Mouse (Mus musculus) frontal cortex, postnatal 36 days (tissue): Measurements from ENCODE around the gene Dusp18.

Source experiments
- DNase-seq, 2 experiments: peaks; one replicate each; pipeline ENCODE4 v3.0.0; 2022; ENCODE audit warnings: low spot score in 2 of 2

Gene Dusp18

GRCm38 (mm10) chr11:3894406-3895281 lies at the start of gene Dusp18, which contains the start of gene 4921536K21Rik:
Dusp18 (plus strand) TSS chr11:3895240.
4921536K21Rik (minus strand) TSS chr11:3895098.
- peak; percentile 97 to 99 for DNase-seq

DNA sequence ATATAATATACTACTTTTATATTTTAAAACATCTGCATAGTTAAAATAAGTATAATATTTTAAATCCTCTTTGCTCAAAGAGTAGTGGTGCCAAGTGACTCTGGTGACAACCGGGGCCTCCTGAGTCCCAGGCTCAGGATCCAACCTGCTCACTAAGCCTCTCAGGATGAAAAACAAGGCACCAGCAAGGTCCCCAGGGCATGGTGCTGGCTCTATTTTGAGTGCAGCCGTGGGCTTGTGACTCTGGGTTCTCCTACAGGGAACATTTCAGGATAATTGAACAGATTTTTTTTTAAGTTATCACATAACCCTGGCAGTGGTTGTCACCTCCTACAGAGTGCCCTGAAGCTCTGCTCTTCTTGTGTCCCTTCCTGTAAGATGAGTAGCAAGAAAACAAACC lies 48.7 kb upstream of the Dusp18 start:
- no peak for DNase-seq

DNA sequence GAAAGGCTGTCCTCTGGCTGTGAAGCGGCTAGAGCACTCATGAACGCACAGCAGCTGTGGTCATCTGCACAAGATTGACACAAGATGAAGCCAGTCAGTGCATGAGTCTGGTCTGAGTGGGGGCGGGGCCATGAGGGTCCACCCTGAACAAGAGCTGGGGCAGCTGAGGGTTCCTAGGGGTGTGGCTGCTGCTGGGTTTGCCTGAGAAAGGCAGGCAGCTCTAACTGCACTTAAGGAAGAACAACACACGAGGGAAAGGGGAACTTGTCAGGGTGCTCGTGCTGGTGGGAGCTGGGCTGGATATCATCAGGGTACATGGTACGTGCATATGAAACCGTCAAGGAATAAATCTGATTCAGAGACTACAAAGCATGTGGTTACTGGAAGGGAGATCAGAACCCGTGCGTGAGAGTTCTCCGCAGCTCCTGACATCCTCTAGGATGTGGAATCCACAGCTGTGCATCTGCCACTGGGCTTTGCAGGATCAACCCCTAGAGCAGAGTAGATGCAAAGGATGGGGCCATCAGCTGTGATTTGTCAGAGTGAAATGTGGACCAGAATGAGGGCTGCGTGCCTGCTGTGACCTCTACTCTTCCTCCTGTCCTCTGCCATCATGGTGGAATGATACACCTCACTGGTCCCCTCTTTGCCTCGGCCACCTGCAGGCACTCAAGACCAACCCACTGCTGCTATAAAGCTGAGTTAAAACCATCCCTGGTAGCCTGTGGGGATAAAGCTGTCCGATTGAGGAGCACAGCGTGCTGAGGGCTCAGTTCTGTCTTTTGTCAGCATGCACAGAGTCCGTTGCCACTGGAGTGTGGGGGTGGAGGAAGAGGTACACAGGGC lies 45.3 kb upstream of the Dusp18 start:
- no peak for DNase-seq

DNA sequence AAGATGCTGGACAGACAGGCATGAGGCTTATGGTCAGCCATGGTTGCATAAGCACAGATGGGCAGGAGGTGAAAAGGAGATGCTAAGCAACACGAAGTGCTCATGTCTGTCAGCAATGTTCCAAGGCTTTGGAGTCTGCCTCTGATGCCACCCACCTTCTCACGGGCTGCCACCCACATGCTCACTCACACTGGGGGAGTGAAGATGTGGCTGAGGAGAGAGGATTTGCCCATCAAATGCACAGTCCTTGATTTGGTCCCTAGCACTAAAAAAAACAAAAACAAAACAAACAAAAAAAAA lies 44.8 kb upstream of the Dusp18 start:
- peak; percentile 68 for DNase-seq

- DNase-seq = no peak
Measured at GRCm38 (mm10) chr11:3850746-3851277, 44.2 kb upstream of the Dusp18 start.

GRCm38 (mm10) chr11:3851872-3852271 lies 43.2 kb upstream of the Dusp18 start:
- peak in 1 of 2 experiments; percentile 49 for DNase-seq

DNA sequence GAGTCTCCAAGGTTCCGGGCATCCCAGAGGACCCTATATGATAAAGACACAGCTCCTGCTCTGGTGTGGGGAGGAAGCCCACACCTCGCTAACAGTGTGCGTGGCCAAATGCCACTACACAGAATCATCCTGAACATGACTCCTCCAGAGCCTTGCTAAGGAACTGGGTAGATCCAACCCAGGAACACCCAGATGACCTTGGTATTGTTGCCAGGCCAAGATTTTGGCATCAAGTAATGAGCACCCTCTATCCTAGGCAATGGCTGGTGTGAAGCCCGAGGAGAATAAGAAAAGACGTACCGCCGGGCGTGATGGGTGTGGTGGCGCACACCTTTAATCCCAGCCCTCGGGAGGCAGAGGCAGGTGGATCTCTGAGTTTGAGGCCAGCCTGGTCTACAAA lies 42.0 kb upstream of the Dusp18 start:
- DNase-seq = no peak

DNA sequence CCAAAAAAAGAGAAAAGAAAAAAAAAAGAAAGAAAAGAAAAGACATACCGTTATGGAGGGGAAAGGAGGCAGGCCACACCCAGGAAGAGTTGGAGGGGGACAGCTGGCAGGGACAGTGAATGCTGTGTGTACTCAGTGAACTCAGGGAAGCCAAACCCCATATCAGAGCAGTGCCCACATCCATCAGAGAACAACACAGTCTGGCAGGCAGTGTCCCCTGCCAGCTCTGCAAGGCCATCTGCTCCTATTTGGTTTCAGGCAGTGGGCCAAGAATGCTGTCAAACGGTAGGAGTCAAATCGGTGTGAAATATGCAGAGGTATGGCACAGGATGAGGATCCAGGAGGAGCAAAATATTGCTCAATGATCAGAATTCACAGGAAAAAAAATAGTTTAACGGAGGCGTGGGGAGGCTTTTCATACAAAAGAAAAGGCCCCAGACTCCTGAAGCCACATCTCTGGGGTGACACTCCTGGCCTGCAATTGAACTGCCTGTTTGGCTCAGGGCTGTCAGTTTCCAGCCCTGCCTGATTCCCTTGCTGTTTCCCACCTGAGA lies 41.5 kb upstream of the Dusp18 start:
- DNase-seq = peak; percentile 77 to 84

DNA sequence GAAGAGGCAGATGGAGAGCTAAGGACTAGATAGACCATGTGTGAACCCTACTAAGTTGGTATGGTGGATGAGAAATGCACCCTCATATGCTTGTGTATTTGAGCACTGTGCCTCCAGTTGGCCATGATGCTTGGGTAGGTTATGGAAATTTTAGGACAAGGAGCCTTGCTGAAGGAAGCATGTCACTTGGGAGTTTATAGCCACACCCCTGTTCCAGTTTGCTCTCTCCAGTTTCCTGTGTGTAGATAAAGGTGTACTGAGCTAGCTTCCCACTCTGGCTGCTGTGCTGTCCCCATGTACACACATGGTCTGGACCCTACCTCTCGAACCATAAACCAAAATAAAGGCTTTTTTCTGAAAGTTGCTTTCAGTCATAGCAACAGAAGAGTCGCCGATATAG lies 40.9 kb upstream of the Dusp18 start:
- DNase-seq = no peak

DNA sequence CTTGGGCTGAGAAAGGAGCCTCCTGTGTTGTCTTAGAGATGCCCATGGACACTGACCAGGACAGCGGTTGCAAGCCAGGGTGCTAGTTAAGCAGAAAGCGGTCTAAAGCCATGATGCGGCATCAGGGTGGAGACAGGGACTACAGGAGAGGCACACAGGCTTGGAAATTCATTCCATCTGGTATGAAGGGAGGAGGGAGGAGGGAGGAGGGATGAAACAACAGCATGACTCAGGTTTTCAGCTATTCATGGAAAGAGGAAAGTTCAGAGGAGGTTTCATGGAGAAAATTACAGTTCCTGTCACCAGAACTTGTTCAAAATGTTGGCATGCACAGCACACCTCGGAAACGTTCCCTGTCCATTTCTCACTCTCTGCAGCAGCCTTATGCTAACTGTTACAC lies 39.2 kb upstream of the Dusp18 start:
- DNase-seq = peak in 1 of 2 experiments; percentile 48

DNA sequence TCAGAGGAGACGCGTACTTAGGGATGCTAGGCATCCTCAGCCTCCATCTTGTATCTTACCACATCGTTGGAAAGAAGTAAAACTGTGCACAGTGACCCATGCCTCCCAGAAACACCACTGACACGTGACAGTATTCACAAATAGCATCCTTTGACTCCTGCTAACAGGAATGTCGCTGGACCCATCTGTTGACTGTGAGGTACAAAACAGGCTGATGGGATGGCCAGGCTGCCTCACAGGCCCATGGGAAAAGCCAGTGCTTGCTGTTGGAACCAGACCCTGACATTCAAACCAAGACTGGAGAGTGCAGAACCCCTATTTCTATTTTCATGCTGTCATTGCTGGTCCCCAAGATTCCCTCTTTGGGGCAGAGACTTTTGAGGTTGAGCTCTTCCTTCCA lies 37.1 kb upstream of the Dusp18 start:
- DNase-seq = no peak

GRCm38 (mm10) chr11:3859778-3860177 lies 35.3 kb upstream of the Dusp18 start:
- DNase-seq = no peak

GRCm38 (mm10) chr11:3860361-3860760 lies 34.7 kb upstream of the Dusp18 start:
- DNase-seq = no peak

GRCm38 (mm10) chr11:3862661-3863453 lies 32.2 kb upstream of the Dusp18 start:
- no peak for DNase-seq

- peak; percentile 71 to 78 for DNase-seq
Measured at GRCm38 (mm10) chr11:3863454-3864112, 31.5 kb upstream of the Dusp18 start, which contains the start of gene Osbp2. Osbp2 (minus strand) TSS chr11:3863903.

- no peak for DNase-seq
Measured at GRCm38 (mm10) chr11:3864343-3864742, 30.7 kb upstream of the Dusp18 start.

- DNase-seq = no peak
Measured at GRCm38 (mm10) chr11:3876419-3876818, 18.6 kb upstream of the Dusp18 start.

DNA sequence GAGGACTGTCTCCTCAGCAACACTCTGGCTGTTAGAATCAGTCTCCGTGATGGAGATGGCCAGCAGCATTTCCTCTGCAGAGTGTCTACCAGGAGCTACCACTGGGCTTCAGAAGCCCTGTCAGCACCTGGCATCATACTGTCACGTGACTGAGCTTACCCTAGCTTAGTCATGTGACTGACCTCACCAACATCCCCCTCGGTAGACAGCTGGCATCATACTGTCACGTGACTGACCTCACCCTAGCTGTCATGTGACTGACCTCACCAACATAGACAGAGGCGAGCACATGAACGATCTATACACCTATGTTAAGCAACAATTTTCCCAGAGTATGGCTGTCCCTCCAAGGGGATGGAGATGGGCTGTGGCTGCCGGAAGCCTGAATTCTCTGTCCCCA lies 16.4 kb upstream of the Dusp18 start:
- DNase-seq = no peak

DNA sequence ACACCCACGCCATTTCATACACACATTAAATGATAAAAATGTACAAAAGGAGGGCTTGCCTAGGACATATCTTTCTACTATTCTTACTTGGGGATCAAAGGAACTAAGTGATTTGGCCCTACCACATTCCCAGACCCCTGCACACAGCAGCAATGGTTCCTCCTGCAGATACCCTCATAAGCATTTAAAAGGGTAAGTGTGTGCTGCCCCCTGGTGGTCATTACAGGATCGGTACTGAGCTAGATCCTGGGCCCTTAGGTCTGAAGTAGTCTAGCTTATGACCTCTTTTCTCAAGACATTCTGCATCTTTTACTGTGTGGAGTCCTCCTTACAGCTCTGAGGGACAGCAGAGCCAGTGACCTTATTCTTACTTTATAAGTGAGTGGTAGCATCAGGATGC lies 15.2 kb upstream of the Dusp18 start:
- DNase-seq = peak; percentile 79 to 90

DNA sequence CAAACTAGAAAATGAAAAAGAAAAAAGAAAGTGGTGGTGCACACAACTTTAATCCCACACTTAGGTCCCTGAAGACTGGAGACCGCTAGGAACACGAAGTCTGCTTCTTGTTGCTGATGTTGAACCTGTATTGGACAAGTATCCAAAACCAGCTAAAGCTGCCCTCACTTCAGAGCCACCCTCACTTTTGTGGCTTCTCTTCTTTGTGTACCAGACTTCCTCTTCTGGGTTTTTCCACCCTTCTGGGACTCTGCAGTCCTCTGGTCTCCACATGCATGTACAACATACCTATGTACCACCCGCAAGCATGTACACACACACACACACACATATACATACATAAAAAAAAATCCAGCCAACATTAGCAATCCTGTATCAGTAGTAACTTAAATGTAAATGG lies 11.3 kb upstream of the Dusp18 start:
- DNase-seq = no peak

DNA sequence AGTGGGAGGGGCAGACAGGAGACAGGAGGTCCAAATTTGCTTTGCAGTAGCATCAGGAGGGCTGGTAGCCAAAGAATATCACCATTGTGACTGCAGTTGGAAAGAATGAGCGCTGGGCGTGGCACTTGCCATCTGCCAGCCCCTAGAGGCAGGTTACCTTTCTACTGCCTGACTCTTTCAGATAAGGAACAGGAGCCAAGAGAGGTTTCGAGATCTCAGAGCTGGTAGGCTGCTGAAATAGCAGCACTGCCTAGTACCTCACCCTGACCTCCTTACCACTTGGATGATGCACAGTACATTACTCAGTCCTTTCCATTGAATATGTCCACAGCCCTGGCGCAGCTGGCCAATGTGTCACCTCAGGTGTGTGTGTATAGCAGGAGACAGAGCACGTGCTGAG lies 7.7 kb upstream of the Dusp18 start:
- no peak for DNase-seq
